Mouse (Mus musculus) gastrocnemius, adult 2 months (tissue): ENCODE data around the gene Rab15. TPM values are rescaled to one million over a fixed set of nuclear protein-coding genes. Genes with fewer than 3 reads are reported as not detected.
A peak's percentile ranks its signal among the peaks of the same experiment; 100 is the strongest.

Experiments used
- DNase-seq: peaks from one replicate; pipeline ENCODE4 v3.0.0; 2022
- H3K27ac ChIP-seq: fragments of 200-600 bp; 2 replicates; pipeline ENCODE4 v1.8.1; 2022; ENCODE audit warnings: mild to moderate bottlenecking
- H3K4me3 ChIP-seq: fragments of 200-600 bp; 2 replicates; pipeline ENCODE4 v1.8.1; 2022; ENCODE audit warnings: mild to moderate bottlenecking, moderate library complexity
- CTCF ChIP-seq: fragments of 200-600 bp; IDR thresholded peaks from 2 replicates; pipeline ENCODE4 v1.8.1; 2022; ENCODE audit warnings: antibody characterized with exemption, mild to moderate bottlenecking, moderate library complexity
- intact Hi-C: fragments of 180-260 bp; cut with DNase I; formaldehyde crosslinking; loops from one replicate; pipeline ENCODE4 v1.15.1; 2025
- total RNA-seq, 2 experiments: library from RNA; stranded (reverse); gene quantifications; 2 replicates each; pipeline ENCODE4 v1.2.3; 2021

Rab15 gene
- total RNA-seq, 2 experiments from 2014 or later: 1.0 to 5.6 TPM

DNA sequence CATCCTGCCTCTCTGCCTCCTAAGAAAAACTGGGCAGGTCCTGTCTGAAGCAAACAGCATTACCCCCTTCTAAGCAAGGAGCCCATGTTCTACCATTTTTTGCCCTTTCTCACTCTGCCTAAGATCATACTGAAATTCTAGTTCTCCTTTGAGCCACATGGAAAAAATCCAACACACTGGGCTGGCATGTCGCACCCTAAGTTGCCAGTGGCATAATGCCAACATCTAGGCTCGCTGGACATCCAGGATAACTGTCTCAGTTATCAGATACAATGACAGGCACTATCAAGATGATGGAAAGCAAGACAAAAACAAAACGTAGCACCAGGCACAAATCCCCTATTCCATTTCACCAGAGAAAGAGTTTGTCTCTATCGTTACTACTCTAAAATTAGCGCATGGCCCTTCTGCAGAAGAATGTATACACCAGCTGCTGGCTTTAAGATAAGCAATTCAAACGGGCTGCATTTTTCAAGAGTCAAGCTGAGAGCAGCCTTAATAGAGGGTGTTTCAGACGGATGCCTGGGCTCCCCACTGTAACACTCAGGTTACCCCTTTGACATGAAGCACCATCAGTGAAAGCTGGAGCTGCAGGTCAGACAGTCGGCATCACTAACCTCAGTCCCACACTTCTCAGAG lies 32.1 kb downstream of the Rab15 start:
- DNase-seq: no peak
- Histone ChIP-seq H3K4me3 (no peak overlapping the region), H3K27ac (no peak overlapping the region)
- no peak for TF ChIP-seq CTCF
- intact Hi-C loops: no loop called here

DNA sequence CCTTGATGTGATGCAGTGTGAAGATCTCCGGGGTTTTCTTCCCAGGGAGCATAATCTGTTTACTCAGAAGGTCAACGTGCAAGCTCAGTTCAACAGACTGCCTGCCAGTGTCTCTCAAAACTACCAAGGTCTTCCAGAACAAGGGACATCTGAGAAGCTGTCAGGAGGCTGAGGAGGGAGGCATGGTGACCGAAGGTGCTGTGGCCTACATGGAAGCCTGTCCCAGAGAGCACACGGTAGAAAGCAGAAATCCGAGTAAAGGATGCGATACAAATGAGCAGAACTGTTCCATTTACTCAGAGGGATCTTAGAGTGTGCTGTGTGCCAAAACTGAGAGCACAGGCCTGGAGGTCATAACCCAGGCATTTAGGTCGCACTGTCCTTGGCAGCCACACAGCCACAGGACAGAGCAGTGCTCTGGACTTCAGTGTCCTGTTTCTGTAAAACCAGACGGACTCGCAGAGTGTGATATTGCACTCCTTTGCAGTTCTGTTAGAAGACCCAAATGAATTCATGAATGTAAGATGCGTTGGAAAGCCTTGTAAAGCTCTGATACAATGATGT lies 38.6 kb downstream of the Rab15 start:
- intact Hi-C loops: no loop called here
- no peak overlapping the region for H3K4me3 ChIP-seq
- H3K27ac ChIP-seq: peak overlapping the region; percentile 73
- TF ChIP-seq CTCF: no peak
- DNase-seq: peak; percentile 68

DNA sequence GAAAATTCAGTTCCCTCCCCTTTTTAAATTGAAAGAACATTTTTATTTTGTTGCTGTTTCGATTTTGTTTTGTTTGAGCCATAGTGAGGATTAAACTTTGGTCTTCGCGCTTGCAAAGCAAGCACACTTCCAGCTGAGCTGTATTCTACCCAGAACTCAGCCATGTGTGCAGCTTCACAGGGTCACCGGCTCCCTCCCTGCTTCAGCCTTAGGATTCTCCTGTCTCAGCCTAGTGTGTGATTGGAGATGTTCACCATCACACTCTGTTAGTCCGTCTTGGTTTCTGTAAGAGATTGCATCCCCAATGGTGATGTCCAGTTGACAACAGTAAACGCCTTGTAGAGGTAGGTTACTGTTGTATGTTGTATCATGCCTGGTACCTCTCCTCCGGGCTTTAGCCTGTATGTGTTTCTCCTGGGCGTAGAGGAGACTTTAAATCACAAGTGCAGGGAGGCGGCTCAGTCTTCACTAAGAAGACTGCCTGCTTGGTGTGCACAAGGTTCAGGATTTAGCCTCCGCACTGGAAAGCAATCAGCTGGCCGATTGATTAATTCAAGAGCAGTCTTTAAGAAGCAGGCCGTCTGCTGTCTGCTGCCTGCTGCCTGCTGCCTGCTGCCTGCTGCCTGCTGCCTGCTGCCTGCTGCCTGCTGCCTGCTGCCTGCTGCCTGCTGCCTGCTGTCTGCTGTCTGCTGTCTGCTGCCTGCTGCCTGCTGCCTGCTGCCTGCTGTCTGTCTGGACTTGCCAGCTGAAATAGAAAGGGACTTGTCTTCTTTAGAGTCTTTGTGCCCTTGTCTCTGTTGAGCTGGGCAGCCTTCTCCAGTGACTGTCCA lies 41.9 kb downstream of the Rab15 start:
- no peak for DNase-seq
- H3K27ac ChIP-seq: no peak overlapping the region
- no peak for TF ChIP-seq CTCF
- intact Hi-C loops: no loop called here
- no peak overlapping the region for H3K4me3 ChIP-seq

DNA sequence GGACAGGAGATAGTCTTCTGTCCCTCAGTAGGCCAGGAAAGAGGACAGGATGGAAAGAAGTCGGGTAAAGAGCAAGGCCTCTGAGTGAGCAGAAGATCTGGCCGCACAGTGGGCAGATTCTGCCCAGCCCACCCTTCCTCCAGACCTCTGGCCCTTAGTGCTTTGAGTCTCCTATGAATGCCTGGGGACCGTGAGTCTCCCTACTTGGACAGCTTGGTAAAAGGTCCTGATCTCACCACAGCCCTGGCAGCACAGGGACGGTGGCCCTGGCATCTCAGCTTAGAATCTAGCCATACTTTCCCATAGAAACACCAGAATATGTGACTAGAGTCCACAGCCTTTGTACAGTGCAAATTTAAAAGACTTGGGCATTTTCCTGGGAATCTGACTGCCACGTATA lies 42.8 kb downstream of the Rab15 start:
- TF ChIP-seq CTCF: no peak
- H3K27ac ChIP-seq: no peak overlapping the region
- no peak for DNase-seq
- H3K4me3 ChIP-seq: no peak overlapping the region
- intact Hi-C loops: no loop called here

DNA sequence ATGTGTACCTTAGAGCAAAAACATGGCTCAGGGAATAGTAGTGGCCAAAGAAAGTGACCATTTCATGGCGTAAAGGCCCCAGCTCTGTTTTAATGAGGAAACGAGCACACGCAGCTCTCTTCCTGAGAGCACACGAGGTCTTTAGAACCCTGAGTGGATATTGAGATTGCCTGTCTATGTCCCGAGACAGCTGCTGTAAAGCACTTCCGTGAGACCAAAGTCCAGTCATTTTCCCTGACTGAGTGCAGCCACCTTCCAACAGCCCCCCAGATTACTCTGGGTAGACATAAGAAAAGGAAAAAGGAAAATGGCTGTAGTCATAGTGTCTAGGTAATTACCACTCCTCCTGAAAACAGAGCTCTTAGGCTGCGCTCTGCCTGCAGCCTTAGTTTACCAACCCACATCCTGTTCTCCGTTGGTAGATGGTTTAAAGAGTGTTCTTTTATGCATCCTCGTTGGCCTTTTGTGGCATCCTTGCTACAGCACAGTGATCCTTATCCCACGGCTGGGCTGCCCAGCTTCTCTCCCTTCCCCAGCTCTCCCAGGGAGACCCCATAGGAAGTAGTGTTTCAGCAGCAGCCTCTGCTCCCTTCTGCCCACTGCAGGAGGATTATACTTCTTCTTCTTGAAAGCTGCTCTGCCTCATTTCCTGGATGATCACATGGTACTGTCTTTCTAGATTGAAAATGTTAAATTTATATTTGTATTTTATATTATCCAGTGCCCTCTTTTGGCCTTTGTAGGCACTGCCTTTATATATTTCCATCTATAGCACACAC lies 44.2 kb downstream of the Rab15 start:
- intact Hi-C loops: no loop called here
- H3K4me3 ChIP-seq: no peak overlapping the region
- no peak for DNase-seq
- no peak for TF ChIP-seq CTCF
- no peak overlapping the region for H3K27ac ChIP-seq

DNA sequence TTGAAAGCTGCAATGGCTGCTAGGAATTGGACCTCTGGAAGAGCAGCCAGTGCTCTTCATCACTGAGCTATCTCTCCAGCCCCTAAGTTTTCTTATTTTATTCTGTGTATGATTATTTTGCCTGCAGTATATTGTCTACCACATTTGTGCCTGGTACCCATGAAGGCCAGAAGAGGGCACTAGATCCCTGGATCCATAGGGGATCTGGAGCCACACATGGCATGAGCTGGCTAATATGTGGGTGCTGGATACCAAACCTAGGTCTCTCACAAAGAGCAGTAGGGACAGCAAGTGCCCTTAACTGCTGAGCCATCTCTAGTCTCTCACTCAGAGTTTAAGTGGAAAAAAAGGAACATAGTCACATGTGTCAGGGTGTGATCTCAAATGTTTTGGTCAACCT lies 44.9 kb downstream of the Rab15 start:
- Histone ChIP-seq H3K4me3 (no peak overlapping the region), H3K27ac (no peak overlapping the region)
- DNase-seq: no peak
- TF ChIP-seq CTCF: peak; percentile 19; the same call in 1 of the 2 replicates
- intact Hi-C loops: no loop called here

DNA sequence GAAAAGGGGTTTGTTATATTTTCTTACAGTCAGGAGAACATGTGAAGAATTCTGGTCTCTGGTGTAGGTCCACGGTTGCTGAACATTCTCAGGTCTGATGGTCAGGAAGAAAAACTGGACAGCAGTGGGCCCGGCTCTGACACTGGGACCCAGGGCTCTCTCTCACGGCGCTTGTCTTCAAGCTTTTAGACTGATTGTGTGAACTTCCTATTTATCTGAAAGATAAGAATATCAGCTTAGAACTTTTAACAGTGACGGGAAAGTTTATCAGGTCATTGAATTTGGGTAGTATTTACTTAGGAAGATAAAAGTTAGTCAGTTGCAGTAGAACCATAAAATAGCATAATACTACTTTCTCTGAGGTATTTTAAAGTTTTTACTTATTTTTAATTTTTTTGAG lies 45.8 kb downstream of the Rab15 start:
- Histone ChIP-seq H3K4me3 (no peak overlapping the region), H3K27ac (no peak overlapping the region)
- no peak for DNase-seq
- intact Hi-C loops: no loop called here
- TF ChIP-seq CTCF: no peak

DNA sequence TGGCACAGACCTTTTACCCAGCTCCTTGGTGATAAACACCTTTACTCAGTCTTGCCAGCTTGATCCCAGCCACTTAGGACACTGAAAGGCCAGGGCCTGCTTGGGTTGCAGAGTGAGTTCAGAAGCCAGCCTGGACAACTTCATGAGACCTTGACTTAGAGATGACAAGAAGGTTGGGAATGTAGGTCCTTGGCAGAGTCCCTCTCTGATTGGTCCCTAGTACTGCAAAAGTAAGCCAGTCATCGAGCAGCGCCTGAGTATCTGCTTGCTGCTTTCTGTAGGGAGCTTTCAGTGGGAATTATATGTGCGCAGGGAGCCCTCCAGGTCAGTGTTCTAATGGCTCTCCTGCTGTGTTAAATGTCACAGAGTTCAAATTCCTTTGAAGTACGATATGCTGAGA lies 47.6 kb downstream of the Rab15 start:
- intact Hi-C loops: no loop called here
- H3K27ac ChIP-seq: peak overlapping the region; percentile 3; the same call in 1 of the 2 replicates

DNA sequence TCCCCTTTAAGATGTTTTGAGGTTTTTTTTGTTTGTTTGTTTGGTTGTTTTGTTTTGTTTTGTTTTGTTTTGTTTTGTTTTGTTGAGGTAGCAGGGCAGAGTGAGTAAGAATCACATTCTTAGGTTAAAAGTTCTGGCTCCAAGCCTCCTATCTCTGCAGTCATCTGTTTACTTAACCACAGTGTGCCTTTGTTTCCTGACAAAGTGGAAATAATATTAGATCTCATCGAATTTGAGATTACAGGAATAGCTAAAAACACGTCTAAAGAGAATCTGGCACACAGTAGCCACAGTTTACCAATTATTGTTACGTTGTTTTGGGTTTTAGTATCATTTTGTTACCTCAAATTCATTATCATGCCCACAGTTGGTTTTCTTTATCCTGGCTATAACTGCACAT lies 48.1 kb downstream of the Rab15 start:
- no peak for TF ChIP-seq CTCF
- DNase-seq: no peak
- intact Hi-C loops: no loop called here
- peak overlapping the region; percentile 3; the same call in 1 of the 2 replicates for H3K27ac ChIP-seq
- H3K4me3 ChIP-seq: no peak overlapping the region

More for the DNA sequence above, 47.6 kb downstream of the Rab15 start:
- DNase-seq: no peak
- no peak for TF ChIP-seq CTCF
- H3K4me3 ChIP-seq: no peak overlapping the region

DNA sequence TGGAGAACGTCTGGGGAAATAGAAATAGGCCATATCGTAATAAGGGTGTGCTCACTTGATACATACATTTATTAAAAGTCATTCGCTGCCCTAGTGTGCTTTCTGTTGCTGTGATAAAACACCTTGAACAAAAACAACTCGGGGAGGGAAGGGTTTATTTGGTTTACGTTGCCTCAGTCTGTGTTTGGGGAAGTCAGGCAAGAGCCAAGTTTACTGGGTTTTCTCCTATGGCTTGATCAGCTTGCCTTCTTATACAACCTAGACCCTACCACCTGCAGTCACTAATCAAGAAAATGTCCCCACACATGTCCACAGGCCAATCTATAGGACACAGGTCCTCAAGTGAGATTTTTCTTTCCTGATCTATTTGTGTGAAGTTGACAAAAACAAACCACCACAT lies 51.2 kb downstream of the Rab15 start:
- intact Hi-C loops: no loop called here
- H3K4me3 ChIP-seq: no peak overlapping the region
- no peak for TF ChIP-seq CTCF
- H3K27ac ChIP-seq: no peak overlapping the region
- DNase-seq: no peak

DNA sequence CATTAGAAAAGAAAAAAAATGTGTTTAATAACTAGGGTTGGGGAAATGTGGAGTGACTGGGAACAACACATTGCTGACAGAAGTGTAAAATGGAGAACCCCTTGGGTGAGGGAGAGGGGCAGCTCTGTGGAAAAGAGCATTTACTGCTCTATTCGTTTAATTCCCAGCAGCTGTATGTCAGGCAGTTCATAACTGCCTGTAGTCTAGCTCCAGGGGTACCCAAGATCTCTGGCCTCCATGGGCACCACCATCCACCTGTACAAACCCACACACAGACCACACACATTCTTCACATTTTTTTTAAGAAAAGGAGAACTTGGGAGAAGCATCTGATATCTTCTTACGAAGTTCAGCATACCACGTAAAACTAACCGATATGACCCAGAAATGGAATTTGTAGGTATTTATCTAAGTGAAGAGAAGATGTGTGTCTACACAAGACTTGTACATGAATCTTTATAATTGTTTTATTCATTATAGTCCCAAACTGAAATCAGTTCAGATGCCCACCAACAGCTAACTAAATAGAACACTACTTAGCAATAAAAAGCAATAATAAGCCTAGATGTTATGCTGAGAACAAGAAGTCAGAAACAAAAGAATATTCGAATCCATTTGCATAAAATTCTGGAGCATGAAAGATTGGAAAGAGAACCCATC lies 51.7 kb downstream of the Rab15 start:
- TF ChIP-seq CTCF: no peak
- intact Hi-C loops: no loop called here
- no peak overlapping the region for H3K27ac ChIP-seq
- H3K4me3 ChIP-seq: no peak overlapping the region
- DNase-seq: no peak
